ENCODE assay signal across 24 mouse cellular contexts in genomic region chrX:130205243-130205642, GRCm38 (mm10).
A peak's percentile ranks its signal among the peaks of the same experiment; 100 is the strongest.
DNase-seq lines count a peak whose midpoint lies in the region; ATAC-seq and TF ChIP-seq lines count a peak whose summit lies in the region.
"Had no signal": no experiment of that assay in that cellular context is flagged by ENCODE, and none has a peak within 500 bp of the region (broad histone marks: within the 10 kb centered on the region; RNA-seq: fewer than 3 reads in every experiment).

No protein-coding gene starts in this region.

- intact Hi-C loops in heart, adult 2 months (cut with DNase I) = no loop called here

- H3K4me1 ChIP-seq in lung, embryonic 14.5 days (ENCODE audit: insufficient read depth) = no peaks in the 10 kb centered on the region
- H3K4me1 ChIP-seq in heart, adult 2 months (ENCODE audit: control insufficient read depth, insufficient read depth, low read length) = no peaks in the 10 kb centered on the region
- H3K4me1 ChIP-seq: embryonic facial prominence, embryonic 12.5 days; heart, embryonic 13.5 days; limb, embryonic 12.5 days; liver, embryonic 15.5 days had no signal

- H3K79me2 ChIP-seq in heart, adult 2 months (replicated peaks; ENCODE audit: control insufficient read depth, insufficient read depth, low read length) = no peaks in the 10 kb centered on the region

- no peaks in the 10 kb centered on the region for H3K9me3 ChIP-seq in lung, embryonic 14.5 days (ENCODE audit: low read depth, low read length)
- H3K9me3 ChIP-seq: embryonic facial prominence, embryonic 12.5 days; forebrain, embryonic 10.5 days; heart, embryonic 13.5 days; limb, embryonic 12.5 days; liver, embryonic 15.5 days had no signal

- H3K27ac ChIP-seq in lung, embryonic 14.5 days (ENCODE audit: low read depth) = no peak overlapping the region
- H3K27ac ChIP-seq in heart, adult 2 months = no peak overlapping the region
- H3K27ac ChIP-seq: embryonic facial prominence, embryonic 12.5 days; forebrain, embryonic 10.5 days; heart, embryonic 13.5 days; hindbrain, embryonic 14.5 days; left cerebral cortex, adult 2 months; limb, embryonic 12.5 days; liver, embryonic 15.5 days had no signal

- H3K4me2 ChIP-seq in lung, embryonic 14.5 days = no peak overlapping the region
- H3K4me2 ChIP-seq: embryonic facial prominence, embryonic 12.5 days; heart, embryonic 13.5 days; hindbrain, embryonic 14.5 days; limb, embryonic 12.5 days; liver, embryonic 15.5 days had no signal

- H3K27me3 ChIP-seq in lung, embryonic 14.5 days (ENCODE audit: insufficient read depth, low read length) = no peaks in the 10 kb centered on the region
- no peaks in the 10 kb centered on the region for H3K27me3 ChIP-seq in heart, adult 2 months (ENCODE audit: control insufficient read depth, insufficient read depth, low read length)
- H3K27me3 ChIP-seq: embryonic facial prominence, embryonic 12.5 days; heart, embryonic 13.5 days; limb, embryonic 12.5 days; liver, embryonic 15.5 days had no signal

- TF ChIP-seq EP300 in heart, adult 2 months (IDR thresholded peaks at IDR 0.05; ENCODE audit: insufficient read depth, low read depth, low read length) = no peak

- no peak for TF ChIP-seq POLR2A in brain, embryonic 14.5 days (IDR thresholded peaks at IDR 0.05; ENCODE audit: borderline replicate concordance, extremely low read depth, insufficient read depth, insufficient read length, poor library complexity, severe bottlenecking)
- TF ChIP-seq POLR2A in heart, adult 2 months (IDR thresholded peaks at IDR 0.05; ENCODE audit: insufficient read depth, low read depth, low read length) = no peak

- WGBS in lung, embryonic 14.5 days = 31% methylated on average over 2 of the region's 2 CpGs
- whole genome bisulfite sequencing in heart, adult 2 months = 56% methylated on average over 2 of the region's 2 CpGs

- no peak for TF ChIP-seq CTCF in lung, embryonic 14.5 days (IDR thresholded peaks at IDR 0.05; ENCODE audit: low read depth)
- TF ChIP-seq CTCF in brain, embryonic 14.5 days (IDR thresholded peaks at IDR 0.05; ENCODE audit: borderline replicate concordance, extremely low read depth, insufficient read depth, insufficient read length) = no peak
- no peak for TF ChIP-seq CTCF in heart, adult 2 months (IDR thresholded peaks at IDR 0.05)

- no peak overlapping the region for H3K4me3 ChIP-seq in lung, embryonic 14.5 days (ENCODE audit: low read depth, low read length)
- H3K4me3 ChIP-seq in heart, adult 2 months = no peak overlapping the region
- H3K4me3 ChIP-seq: embryonic facial prominence, embryonic 12.5 days; forebrain, embryonic 10.5 days; heart, embryonic 13.5 days; left cerebral cortex, adult 2 months; limb, embryonic 12.5 days; liver, embryonic 15.5 days had no signal

- no peak overlapping the region for H3K9ac ChIP-seq in lung, embryonic 14.5 days
- H3K9ac ChIP-seq in heart, adult 2 months (ENCODE audit: low read depth, low read length) = no peak overlapping the region
- H3K9ac ChIP-seq: embryonic facial prominence, embryonic 12.5 days; forebrain, postnatal 0 days; heart, embryonic 13.5 days; hindbrain, embryonic 14.5 days; limb, embryonic 12.5 days; liver, embryonic 15.5 days had no signal

- no peak for ATAC-seq in lung, embryonic 14.5 days (ENCODE audit: insufficient read depth)
- ATAC-seq: forebrain, postnatal 0 days; intestine, postnatal 0 days had no signal

- DNase-seq in lung, embryonic 14.5 days = peak; percentile 34
- DNase-seq in lung, postnatal 25 days (ENCODE audit: low spot score) = no peak
- DNase-seq in MEL-GATA-1-ER (ENCODE audit: extremely low read depth, low read depth) = peak; percentile 43
- DNase-seq in brain, embryonic 14.5 days (ENCODE audit: low read depth) = peak; percentile 42
- DNase-seq in heart, adult 2 months = no peak
- no peak for DNase-seq in frontal cortex, postnatal 36 days (ENCODE audit: low spot score in 2 of 2)
- DNase-seq: adrenal gland, postnatal 10 days; cerebellum, adult 11-12 months; cerebellum, postnatal 36 days; forebrain, postnatal 0 days; gastrocnemius, postnatal 25 days; heart, adult 11 months; heart, postnatal 10 days; kidney, postnatal 14 days; lung, postnatal 4 days; midbrain, embryonic 14.5 days had no signal

- no peaks in the 10 kb centered on the region for H3K36me3 ChIP-seq in lung, embryonic 14.5 days (ENCODE audit: insufficient read depth)
- H3K36me3 ChIP-seq in heart, adult 2 months (ENCODE audit: control insufficient read depth, insufficient read depth, low read length) = no peaks in the 10 kb centered on the region
- H3K36me3 ChIP-seq: embryonic facial prominence, embryonic 12.5 days; forebrain, embryonic 10.5 days; heart, embryonic 13.5 days; limb, embryonic 12.5 days; liver, embryonic 15.5 days had no signal

Comparison
In these comparisons a context has a peak if more than half of its experiments do, and no peak if none do; other contexts are left out.
1. DNase-seq: peak in lung, embryonic 14.5 days (single experiment), MEL-GATA-1-ER (single experiment) and brain, embryonic 14.5 days (single experiment); none in lung, postnatal 25 days (single experiment), heart, adult 2 months (0 of 2) and frontal cortex, postnatal 36 days (0 of 2).